Mouse (Mus musculus): ENCODE results near the gene Gm4952.

- peak; percentile 81 for TF ChIP-seq E2F4 (IDR thresholded peaks at IDR 0.05; ENCODE audit: insufficient read depth)
- no peak for TF ChIP-seq POLR2A (IDR thresholded peaks at IDR 0.05; ENCODE audit: insufficient read length, low read depth)
- TF ChIP-seq CEBPB (IDR thresholded peaks at IDR 0.05; ENCODE audit: insufficient read depth, poor library complexity, severe bottlenecking) = no peak
- no peak for TF ChIP-seq POLR2AphosphoS2 (IDR thresholded peaks at IDR 0.05; ENCODE audit: insufficient read length, low read depth)
- TF ChIP-seq REST (IDR thresholded peaks at IDR 0.05; ENCODE audit: insufficient read depth, insufficient read length) = no peak
- TF ChIP-seq TCF3 (IDR thresholded peaks at IDR 0.05; ENCODE audit: insufficient read length, low read depth) = no peak
- no peak for TF ChIP-seq MAX (IDR thresholded peaks at IDR 0.05; ENCODE audit: low read depth)
- TF ChIP-seq TCF12 (IDR thresholded peaks at IDR 0.05; ENCODE audit: insufficient read depth, poor library complexity, severe bottlenecking) = no peak
- TF ChIP-seq USF1 (IDR thresholded peaks at IDR 0.05; ENCODE audit: low read depth) = no peak
These were observed 26.3 kb upstream of the Gm4952 start for GRCm38 (mm10) chr19:12573266-12574011.

Data from myocyte (in vitro differentiated cells).